Mouse (Mus musculus): Measurements from ENCODE around the gene Cry2. TPM values are rescaled to one million over a fixed set of nuclear protein-coding genes. Genes with fewer than 3 reads are reported as not detected.

The Cry2 gene
- polyA plus RNA-seq, 1 experiment from 2014 or later: 10.0 TPM

DNA sequence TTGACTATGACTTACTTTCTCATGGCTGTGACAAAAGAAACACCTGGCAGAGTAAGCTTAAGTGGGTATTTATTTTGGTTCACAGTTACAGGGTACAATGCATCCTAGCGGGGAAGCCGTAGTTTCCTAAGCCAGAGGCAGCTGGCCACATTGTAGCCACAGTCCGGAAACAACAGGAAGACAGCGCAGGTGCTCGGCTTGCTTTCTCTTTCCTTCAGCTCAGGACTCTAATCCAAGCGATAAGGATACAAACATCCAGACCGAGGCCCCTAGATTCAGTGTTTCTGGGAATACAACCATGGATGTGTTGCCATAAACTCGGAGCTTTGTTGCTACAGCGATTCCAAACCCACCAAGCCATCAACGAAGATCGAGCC, 60.4 kb downstream of the Cry2 start:
- Histone ChIP-seq H3K9ac (ENCODE audit: low read depth, low read length) (no peak overlapping the region), H3K4me1 (replicated peaks; ENCODE audit: control insufficient read depth, insufficient read depth, low read length) (peaks cover 12% of the 10 kb centered on the region)

DNA sequence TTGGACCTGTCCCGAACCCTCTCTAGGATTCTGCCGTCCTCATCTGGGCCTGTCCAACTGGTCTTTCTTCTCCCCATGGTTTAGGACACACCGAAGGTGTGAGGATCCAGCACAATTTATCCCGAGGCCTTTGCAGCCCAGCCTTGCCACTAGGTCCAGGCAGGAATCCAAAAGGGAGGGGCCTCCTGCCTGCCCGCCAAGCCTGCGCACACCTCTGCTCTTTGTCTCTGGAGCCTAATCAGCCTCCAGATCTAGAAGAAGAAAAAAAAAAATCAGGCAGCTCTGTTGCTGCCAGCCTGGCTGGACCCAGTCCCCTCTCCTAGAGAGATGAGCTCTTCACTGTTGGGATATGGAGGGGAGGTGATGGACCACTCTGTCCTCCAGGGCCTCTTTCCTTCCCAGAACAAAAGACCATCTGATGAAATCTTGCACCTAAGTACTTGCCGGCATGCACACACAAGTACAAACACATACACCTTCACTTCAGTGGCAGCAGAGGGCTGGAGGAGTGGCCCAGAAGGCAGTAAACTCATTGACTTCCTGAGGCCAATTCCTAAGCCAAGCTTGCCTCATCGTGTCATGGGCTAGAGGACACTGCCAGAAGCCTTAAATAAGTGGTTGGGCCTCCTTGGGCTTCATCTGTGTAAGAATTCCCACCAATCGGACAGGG, 60.9 kb downstream of the Cry2 start:
- ATAC-seq: no peak
- Histone ChIP-seq H3K9me3 (ENCODE audit: control insufficient read depth) (no peaks in the 10 kb centered on the region), H3K4me1 (replicated peaks; ENCODE audit: control insufficient read depth, insufficient read depth, low read length) (peaks cover 12% of the 10 kb centered on the region), H3K27ac (ENCODE audit: low read depth, low read length) (peak overlapping the region; percentile 62), H3K4me2 (replicated peaks; ENCODE audit: low read depth) (peak overlapping the region; percentile 3; the same call in 1 of the 2 replicates), H3K4me3 (ENCODE audit: low read depth, low read length) (no peak overlapping the region), H3K9ac (ENCODE audit: low read depth, low read length) (no peak overlapping the region), H3K27me3 (replicated peaks; ENCODE audit: control insufficient read depth, insufficient read depth, low read length) (no peaks in the 10 kb centered on the region), H3K36me3 (ENCODE audit: control insufficient read depth, insufficient read depth) (peaks cover 8% of the 10 kb centered on the region)
- 33% methylated on average over 9 of the region's 9 CpGs for WGBS
- no peak for TF ChIP-seq CTCF (IDR thresholded peaks at IDR 0.05; ENCODE audit: low read depth)

More for the DNA sequence above, 60.4 kb downstream of the Cry2 start:
- 69% methylated on average over 11 of the region's 11 CpGs for WGBS
- peaks cover 13% of the 10 kb centered on the region for H3K36me3 ChIP-seq (ENCODE audit: control insufficient read depth, insufficient read depth)
- H3K4me2 ChIP-seq (replicated peaks; ENCODE audit: low read depth): peak overlapping the region; percentile 3; the same call in 1 of the 2 replicates
- H3K27me3 ChIP-seq (replicated peaks; ENCODE audit: control insufficient read depth, insufficient read depth, low read length): no peaks in the 10 kb centered on the region
- peak overlapping the region; percentile 51 for H3K27ac ChIP-seq (ENCODE audit: low read depth, low read length)
- TF ChIP-seq CTCF (IDR thresholded peaks at IDR 0.05; ENCODE audit: low read depth): no peak
- H3K9me3 ChIP-seq (ENCODE audit: control insufficient read depth): no peaks in the 10 kb centered on the region
- ATAC-seq: no peak
- no peak overlapping the region for H3K4me3 ChIP-seq (ENCODE audit: low read depth, low read length)

DNA sequence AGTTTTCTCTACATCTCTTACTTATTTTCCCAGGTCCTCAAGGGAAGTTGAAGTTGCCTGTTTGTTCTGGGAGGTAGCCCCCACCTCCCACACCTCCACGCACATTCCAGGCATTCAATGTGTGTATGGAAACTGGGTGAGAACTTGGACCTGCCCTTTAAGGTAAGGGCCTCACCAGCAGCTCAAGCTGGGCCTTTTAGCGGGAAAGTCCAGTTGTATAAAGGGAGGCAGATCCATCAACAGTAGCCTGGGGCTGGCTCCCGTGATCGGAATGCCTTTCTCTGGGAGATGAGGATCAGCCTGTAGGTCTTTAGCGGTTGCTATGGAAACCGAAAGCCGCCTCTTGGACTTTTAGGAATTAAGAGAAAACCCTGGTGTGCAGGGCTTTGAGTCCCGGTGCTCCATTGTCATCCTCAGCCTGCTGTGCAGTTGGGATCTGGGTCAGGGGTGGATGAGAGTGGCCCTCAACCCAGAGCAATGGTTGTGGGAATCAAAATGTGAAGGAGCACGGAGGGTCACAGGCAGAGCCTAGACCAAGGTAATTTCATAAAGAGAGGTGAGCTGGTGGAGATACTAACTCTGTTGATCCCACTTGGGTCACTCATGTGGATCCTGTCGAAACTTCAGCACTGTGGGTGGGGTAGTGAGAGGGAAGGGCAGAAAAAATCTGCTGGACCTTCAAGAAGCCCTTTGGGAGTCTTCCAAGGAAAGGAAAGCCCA, 61.7 kb downstream of the Cry2 start:
- Histone ChIP-seq H3K9ac (ENCODE audit: low read depth, low read length) (no peak overlapping the region), H3K36me3 (ENCODE audit: control insufficient read depth, insufficient read depth) (peaks cover under 1% of the 10 kb centered on the region; the same call in 1 of the 2 replicates), H3K27me3 (replicated peaks; ENCODE audit: control insufficient read depth, insufficient read depth, low read length) (no peaks in the 10 kb centered on the region), H3K9me3 (ENCODE audit: control insufficient read depth) (no peaks in the 10 kb centered on the region), H3K4me2 (replicated peaks; ENCODE audit: low read depth) (peak overlapping the region; percentile 92), H3K4me3 (ENCODE audit: low read depth, low read length) (no peak overlapping the region), H3K27ac (ENCODE audit: low read depth, low read length) (peak overlapping the region; percentile 62; the same call in 1 of the 2 replicates), H3K4me1 (replicated peaks; ENCODE audit: control insufficient read depth, insufficient read depth, low read length) (peaks cover 12% of the 10 kb centered on the region)
- no peak for ATAC-seq
- TF ChIP-seq CTCF (IDR thresholded peaks at IDR 0.05; ENCODE audit: low read depth): no peak
- 40% methylated on average over 10 of the region's 10 CpGs for WGBS

DNA sequence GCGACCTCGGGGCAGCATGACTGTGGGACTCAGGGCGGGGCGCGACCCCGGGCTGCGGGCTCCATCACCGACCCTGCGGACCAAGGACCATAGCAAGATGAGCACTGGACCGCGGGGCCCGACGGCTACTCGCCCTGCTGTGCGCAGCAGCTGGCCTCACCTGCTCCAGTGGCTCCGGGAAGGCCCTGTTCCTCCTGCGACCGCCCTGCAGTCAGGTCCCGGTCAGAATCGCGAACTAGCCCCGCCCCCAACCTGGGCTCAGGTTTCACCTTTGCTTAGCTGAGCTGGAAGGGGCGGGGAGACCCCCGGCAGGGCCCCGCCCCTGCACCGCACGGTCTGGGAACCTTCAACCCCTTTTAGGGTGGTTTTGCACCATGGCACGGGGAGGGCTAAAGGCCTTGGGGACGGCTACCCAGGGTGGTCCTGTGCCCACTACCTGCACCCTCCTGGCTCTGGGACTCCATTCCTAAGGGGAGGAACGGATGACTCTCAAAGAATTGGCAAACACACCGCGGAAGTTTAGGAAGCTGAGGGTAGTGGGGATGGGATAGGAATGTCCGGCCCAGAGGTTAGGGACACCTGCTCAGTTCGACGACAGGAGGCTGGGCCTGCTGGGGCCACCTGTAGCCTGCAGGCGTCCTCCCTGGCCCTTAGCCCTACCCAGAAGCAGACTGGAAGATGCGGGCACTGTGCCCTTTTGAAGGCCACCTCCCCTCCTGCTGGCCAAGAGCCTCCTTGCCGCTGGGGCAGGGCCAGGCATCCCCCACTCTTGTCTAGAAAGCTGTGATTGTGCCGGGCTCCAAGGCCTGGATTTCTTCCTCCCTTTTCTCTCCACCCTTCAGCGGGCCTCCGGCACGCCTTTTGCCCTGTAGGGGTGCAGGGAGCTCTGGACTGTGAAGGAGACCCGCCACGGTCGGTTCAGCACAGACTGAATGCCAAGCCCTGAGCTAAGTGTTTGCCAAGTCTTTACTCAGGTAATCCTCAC, 62.7 kb downstream of the Cry2 start:
- Histone ChIP-seq H3K27me3 (replicated peaks; ENCODE audit: control insufficient read depth, insufficient read depth, low read length) (no peaks in the 10 kb centered on the region), H3K9ac (ENCODE audit: low read depth, low read length) (peak overlapping the region; percentile 52), H3K27ac (ENCODE audit: low read depth, low read length) (peak overlapping the region; percentile 31), H3K36me3 (ENCODE audit: control insufficient read depth, insufficient read depth) (peaks cover 1% of the 10 kb centered on the region; the same call in 1 of the 2 replicates), H3K4me3 (ENCODE audit: low read depth, low read length) (peak overlapping the region; percentile 54), H3K4me2 (replicated peaks; ENCODE audit: low read depth) (peak overlapping the region; percentile 92), H3K9me3 (ENCODE audit: control insufficient read depth) (no peaks in the 10 kb centered on the region), H3K4me1 (replicated peaks; ENCODE audit: control insufficient read depth, insufficient read depth, low read length) (peaks cover 12% of the 10 kb centered on the region)
- ATAC-seq: peak; percentile 29
- TF ChIP-seq CTCF (IDR thresholded peaks at IDR 0.05; ENCODE audit: low read depth): peak; percentile 22; the same call in 1 of the 2 replicates
- WGBS: 4% methylated on average over 44 of the region's 45 CpGs

DNA sequence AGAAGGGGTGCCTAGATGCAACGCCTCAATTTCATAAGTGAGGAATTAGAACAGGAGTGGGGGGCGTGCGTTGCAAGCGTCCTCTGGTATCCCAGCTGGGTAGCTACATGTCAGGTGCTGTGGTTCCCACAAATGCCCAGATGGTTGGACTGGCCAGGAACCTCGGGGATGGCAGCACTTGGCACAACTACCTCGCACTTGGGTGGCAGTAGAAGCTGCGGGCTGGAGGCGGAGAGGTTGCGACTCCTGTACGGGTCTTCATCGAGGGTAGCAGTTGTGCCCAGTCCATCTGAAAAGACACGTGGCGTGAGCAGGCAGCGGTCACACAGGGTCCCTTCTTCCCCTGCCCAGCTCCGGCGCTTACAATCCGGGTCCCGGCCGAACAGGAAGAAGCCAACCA, 63.5 kb downstream of the Cry2 start:
- H3K4me2 ChIP-seq (replicated peaks; ENCODE audit: low read depth): peak overlapping the region; percentile 92
- H3K36me3 ChIP-seq (ENCODE audit: control insufficient read depth, insufficient read depth): peaks cover 8% of the 10 kb centered on the region; the same call in 1 of the 2 replicates
- H3K27me3 ChIP-seq (replicated peaks; ENCODE audit: control insufficient read depth, insufficient read depth, low read length): no peaks in the 10 kb centered on the region
- peak overlapping the region; percentile 54 for H3K4me3 ChIP-seq (ENCODE audit: low read depth, low read length)
- H3K27ac ChIP-seq (ENCODE audit: low read depth, low read length): 0 out of 2 replicates have a peak overlapping the region, but pooled peaks have one; percentile 31
- H3K9me3 ChIP-seq (ENCODE audit: control insufficient read depth): no peaks in the 10 kb centered on the region
- WGBS: 9% methylated on average over 19 of the region's 19 CpGs
- H3K9ac ChIP-seq (ENCODE audit: low read depth, low read length): peak overlapping the region; percentile 52
- no peak for ATAC-seq
- TF ChIP-seq CTCF (IDR thresholded peaks at IDR 0.05; ENCODE audit: low read depth): no peak
- peaks cover 12% of the 10 kb centered on the region; the same call in 1 of the 2 replicates for H3K4me1 ChIP-seq (replicated peaks; ENCODE audit: control insufficient read depth, insufficient read depth, low read length)
